Mouse (Mus musculus) intestine, embryonic 14.5 days (tissue): ENCODE data around the gene Art2b. TPM values are rescaled to one million over a fixed set of nuclear protein-coding genes. Genes with fewer than 3 reads are reported as not detected.
"Not testable (repeated sequence)": the region's sequence is repeated elsewhere in the genome, so short reads cannot be mapped to it uniquely, and the experiment has no call there.

Experiments used
- ATAC-seq: fragments of 200-750 bp; cut with Nextera tagmentation; replicated peaks from 2 replicates; pipeline ENCODE4 v1.8.0; 2017; ENCODE audit warnings: low read depth, moderate number of reproducible peaks, moderate TSS enrichment, moderate library complexity; ENCODE audit not compliant: low FRiP score, low TSS enrichment
- DNase-seq: peaks from one replicate; pipeline ENCODE4 v3.0.0-alpha.2; 2018; ENCODE audit warnings: low spot score
- H3K27ac ChIP-seq: fragments of 300-500 bp; sonication (generic); 2 replicates; pipeline ENCODE4 v1.5.1; 2014; ENCODE audit warnings: low read depth, mild to moderate bottlenecking, control low read depth
- H3K27me3 ChIP-seq: fragments of 300-500 bp; sonication (generic); replicated peaks from 2 replicates; pipeline ENCODE4 v1.6.1; 2014; ENCODE audit warnings: low read length, control low read depth; ENCODE audit not compliant: control insufficient read depth, insufficient read depth
- H3K36me3 ChIP-seq: fragments of 300-500 bp; sonication (generic); 2 replicates; pipeline ENCODE4 v1.6.1; 2014; ENCODE audit warnings: low read length, control low read depth; ENCODE audit not compliant: control insufficient read depth, insufficient read depth
- H3K4me1 ChIP-seq: fragments of 300-500 bp; sonication (generic); replicated peaks from 2 replicates; pipeline ENCODE4 v1.6.1; 2014; ENCODE audit warnings: low read length, control low read depth, mixed read lengths; ENCODE audit not compliant: control insufficient read depth, insufficient read depth
- H3K4me2 ChIP-seq: fragments of 300-500 bp; sonication (generic); 2 replicates; pipeline ENCODE4 v1.6.1; 2014; ENCODE audit warnings: low read length
- H3K4me3 ChIP-seq: fragments of 300-500 bp; sonication (generic); 2 replicates; pipeline ENCODE4 v1.5.1; 2014; ENCODE audit warnings: low read depth, low read length, control low read depth, mixed read lengths
- H3K9ac ChIP-seq: fragments of 300-500 bp; sonication (generic); 2 replicates; pipeline ENCODE4 v1.6.1; 2014; ENCODE audit warnings: mild to moderate bottlenecking, low read length
- H3K9me3 ChIP-seq: fragments of 300-500 bp; sonication (generic); 2 replicates; pipeline ENCODE4 v1.6.1; 2016; ENCODE audit warnings: low read length, control low read depth; ENCODE audit not compliant: control insufficient read depth
- WGBS: fragments of 180-500 bp; shearing (Covaris S2); extraction: QIAGEN DNeasy Blood & Tissue Kit; methylation state at CpG from one replicate; pipeline ENCODE4 v1.1.7; 2014; 5-methylcytosine and 5-hydroxymethylcytosine counted together
- polyA plus RNA-seq: library from polyadenylated mRNA; unstranded; fragments of >200 nt; fragmentation: Nextera tagmentation; extraction: Ambion mirVana; gene quantifications from 2 replicates; pipeline ENCODE4 v1.2.1, GENCODE M21; 2014

The Art2b gene
- polyA plus RNA-seq, 1 experiment from 2014 or later, result 0.08 TPM

- not testable (repeated sequence) for H3K4me1 ChIP-seq, H3K9me3 ChIP-seq, H3K27me3 ChIP-seq, H3K27ac ChIP-seq, H3K9ac ChIP-seq, H3K4me2 ChIP-seq, DNase-seq, ATAC-seq, H3K4me3 ChIP-seq, H3K36me3 ChIP-seq
- 45% methylated on average over 6 of the region's 6 CpGs for WGBS
Observed at GRCm38 (mm10) chr7:101584271-101584670, 1.1 kb downstream of the Art2b start.

- H3K4me1 ChIP-seq, result no peaks in the 10 kb centered on the region
- H3K4me3 ChIP-seq, result no peak overlapping the region
- WGBS, result 86% methylated on average over 7 of the region's 7 CpGs
- H3K27me3 ChIP-seq, result no peaks in the 10 kb centered on the region
- H3K9ac ChIP-seq, result no peak overlapping the region
- no peak overlapping the region for H3K4me2 ChIP-seq
- no peak for ATAC-seq
- H3K27ac ChIP-seq, result no peak overlapping the region
- no peaks in the 10 kb centered on the region for H3K9me3 ChIP-seq
- no peak for DNase-seq
- H3K36me3 ChIP-seq, result no peaks in the 10 kb centered on the region
Observed at GRCm38 (mm10) chr7:101582012-101582411, 3.4 kb downstream of the Art2b start.

GRCm38 (mm10) chr7:101580863-101581262 lies 4.5 kb downstream of the Art2b start:
- not testable (repeated sequence) for DNase-seq, H3K27me3 ChIP-seq, H3K27ac ChIP-seq, H3K4me2 ChIP-seq, H3K9ac ChIP-seq, H3K9me3 ChIP-seq, H3K4me1 ChIP-seq, H3K4me3 ChIP-seq, H3K36me3 ChIP-seq, ATAC-seq
- 95% methylated on average over 3 of the region's 3 CpGs for WGBS

- 47% methylated on average over 3 of the region's 3 CpGs for WGBS
- ATAC-seq (no peak), DNase-seq (no peak)
- Histone ChIP-seq H3K4me1 (no peaks in the 10 kb centered on the region), H3K4me3 (no peak overlapping the region), H3K9me3 (no peaks in the 10 kb centered on the region), H3K27me3 (no peaks in the 10 kb centered on the region), H3K4me2 (no peak overlapping the region), H3K9ac (no peak overlapping the region), H3K36me3 (no peaks in the 10 kb centered on the region), H3K27ac (no peak overlapping the region)
Observed at GRCm38 (mm10) chr7:101574413-101574812, 11.0 kb downstream of the Art2b start.

GRCm38 (mm10) chr7:101573636-101574035 lies 11.8 kb downstream of the Art2b start:
- not testable (repeated sequence) for H3K27ac ChIP-seq, H3K9ac ChIP-seq, H3K4me1 ChIP-seq, H3K9me3 ChIP-seq, H3K4me3 ChIP-seq, ATAC-seq, H3K27me3 ChIP-seq, H3K4me2 ChIP-seq, DNase-seq, H3K36me3 ChIP-seq
- 88% methylated on average over 10 of the region's 12 CpGs for WGBS

- no peaks in the 10 kb centered on the region for H3K36me3 ChIP-seq
- DNase-seq (no peak), ATAC-seq (no peak)
- no peak overlapping the region for H3K27ac ChIP-seq
- H3K9me3 ChIP-seq, result no peaks in the 10 kb centered on the region
- H3K4me1 ChIP-seq, result no peaks in the 10 kb centered on the region
- WGBS, result 84% methylated on average over 2 of the region's 2 CpGs
- no peaks in the 10 kb centered on the region for H3K27me3 ChIP-seq
- H3K4me2 ChIP-seq, result no peak overlapping the region
- no peak overlapping the region for H3K9ac ChIP-seq
- H3K4me3 ChIP-seq, result no peak overlapping the region
Observed at GRCm38 (mm10) chr7:101564086-101564485, 21.3 kb downstream of the Art2b start.

- DNase-seq, H3K36me3 ChIP-seq, H3K9ac ChIP-seq, H3K4me1 ChIP-seq, H3K9me3 ChIP-seq, H3K27ac ChIP-seq, H3K27me3 ChIP-seq, H3K4me2 ChIP-seq, H3K4me3 ChIP-seq: not testable (repeated sequence)
- 0 out of 2 replicates have a peak, but pooled peaks have one; percentile 36 for ATAC-seq
- WGBS, result 50% methylated on average over 5 of the region's 5 CpGs
Observed at GRCm38 (mm10) chr7:101559393-101559792, 26.0 kb downstream of the Art2b start.

GRCm38 (mm10) chr7:101557391-101557790 lies 28.0 kb downstream of the Art2b start:
- H3K4me3 ChIP-seq, result no peak overlapping the region
- 73% methylated on average over 1 of the region's 1 CpGs for WGBS
- H3K9ac ChIP-seq, result no peak overlapping the region
- no peaks in the 10 kb centered on the region for H3K4me1 ChIP-seq
- H3K9me3 ChIP-seq, result no peaks in the 10 kb centered on the region
- H3K27me3 ChIP-seq, result no peaks in the 10 kb centered on the region
- H3K36me3 ChIP-seq, result no peaks in the 10 kb centered on the region
- H3K4me2 ChIP-seq, result no peak overlapping the region
- no peak overlapping the region for H3K27ac ChIP-seq
- DNase-seq (no peak), ATAC-seq (no peak)

- H3K9me3 ChIP-seq, H3K4me2 ChIP-seq, DNase-seq, H3K9ac ChIP-seq, H3K27ac ChIP-seq, H3K4me3 ChIP-seq, H3K4me1 ChIP-seq, H3K36me3 ChIP-seq, ATAC-seq, H3K27me3 ChIP-seq: not testable (repeated sequence)
- 96% methylated on average over 3 of the region's 3 CpGs for WGBS
Observed at GRCm38 (mm10) chr7:101555473-101555872, 29.9 kb downstream of the Art2b start.
